Comparison of ENCODE assay signal across 21 mouse cellular contexts in genomic region chr7:72490161-72490560, GRCm38 (mm10).
DNase-seq lines count a peak whose midpoint lies in the region; ATAC-seq lines count a peak whose summit lies in the region.
"Had no signal": no experiment of that assay in that cellular context is flagged by ENCODE, and none has a peak within 500 bp of the region (broad histone marks: within the 10 kb centered on the region; RNA-seq: fewer than 3 reads in every experiment).

No protein-coding gene starts in this region.

- H3K4me1 ChIP-seq in kidney, embryonic 14.5 days (ENCODE audit: control insufficient read depth, insufficient read depth, low read length), result no peaks in the 10 kb centered on the region
- H3K4me1 ChIP-seq: embryonic facial prominence, embryonic 13.5 days; embryonic facial prominence, embryonic 15.5 days; forebrain, embryonic 10.5 days; forebrain, embryonic 12.5 days had no signal

- H3K27ac ChIP-seq in kidney, embryonic 14.5 days (ENCODE audit: low read depth, low read length), result no peak overlapping the region
- H3K27ac ChIP-seq: embryonic facial prominence, embryonic 13.5 days; embryonic facial prominence, embryonic 15.5 days; forebrain, embryonic 10.5 days; forebrain, embryonic 12.5 days had no signal

- no peak for ATAC-seq in kidney, embryonic 14.5 days (ENCODE audit: low FRiP score, low TSS enrichment)
- ATAC-seq: forebrain, embryonic 14.5 days; forebrain, embryonic 16.5 days had no signal

- DNase-seq in kidney, adult 8-10 months, result peak; percentile 9 to 56
- no peak for DNase-seq in kidney, adult 18-20 months
- peak; percentile 22 to 52 for DNase-seq in kidney, postnatal 36 days
- DNase-seq: adrenal gland, adult 2 months; adrenal gland, postnatal 10 days; adrenal gland, postnatal 25 days; cerebellum, adult 11 months; cerebellum, adult 18-20 months; cerebellum, adult 8-10 months; cerebellum, adult 9-11 months; cerebellum, postnatal 14 days; cerebellum, postnatal 36 days; embryo, embryonic 11 days had no signal

- H3K4me3 ChIP-seq in kidney, embryonic 14.5 days (ENCODE audit: low read length), result no peak overlapping the region
- H3K4me3 ChIP-seq: embryonic facial prominence, embryonic 13.5 days; embryonic facial prominence, embryonic 15.5 days; erythroblast, embryonic 14.5 days; forebrain, embryonic 10.5 days; forebrain, embryonic 12.5 days had no signal

- no peaks in the 10 kb centered on the region for H3K36me3 ChIP-seq in kidney, embryonic 14.5 days (ENCODE audit: control insufficient read depth, insufficient read depth, low read length)
- H3K36me3 ChIP-seq: embryonic facial prominence, embryonic 13.5 days; embryonic facial prominence, embryonic 15.5 days; forebrain, embryonic 10.5 days; forebrain, embryonic 12.5 days had no signal

- no peaks in the 10 kb centered on the region for H3K27me3 ChIP-seq in kidney, embryonic 14.5 days (ENCODE audit: control insufficient read depth, insufficient read depth, low read length)
- H3K27me3 ChIP-seq: embryonic facial prominence, embryonic 13.5 days; embryonic facial prominence, embryonic 15.5 days; forebrain, embryonic 12.5 days had no signal

- H3K9ac ChIP-seq in kidney, embryonic 14.5 days (ENCODE audit: low read depth, low read length), result no peak overlapping the region
- H3K9ac ChIP-seq: embryonic facial prominence, embryonic 13.5 days; embryonic facial prominence, embryonic 15.5 days; forebrain, embryonic 12.5 days had no signal

- H3K4me2 ChIP-seq in kidney, embryonic 14.5 days (replicated peaks; ENCODE audit: low read depth, low read length), result no peak overlapping the region
- H3K4me2 ChIP-seq: embryonic facial prominence, embryonic 13.5 days; embryonic facial prominence, embryonic 15.5 days; forebrain, embryonic 12.5 days had no signal

- H3K9me3 ChIP-seq in kidney, embryonic 14.5 days (ENCODE audit: control insufficient read depth, low read length), result no peaks in the 10 kb centered on the region
- H3K9me3 ChIP-seq: embryonic facial prominence, embryonic 13.5 days; embryonic facial prominence, embryonic 15.5 days; forebrain, embryonic 10.5 days; forebrain, embryonic 12.5 days had no signal
